Mouse (Mus musculus): ENCODE data around the gene Exoc6. TPM values are rescaled to one million over a fixed set of nuclear protein-coding genes. Genes with fewer than 3 reads are reported as not detected.

Exoc6 gene
- total RNA-seq, 4 experiments from 2014 or later: 18.7 to 26.7 (median 22.0) TPM

DNA sequence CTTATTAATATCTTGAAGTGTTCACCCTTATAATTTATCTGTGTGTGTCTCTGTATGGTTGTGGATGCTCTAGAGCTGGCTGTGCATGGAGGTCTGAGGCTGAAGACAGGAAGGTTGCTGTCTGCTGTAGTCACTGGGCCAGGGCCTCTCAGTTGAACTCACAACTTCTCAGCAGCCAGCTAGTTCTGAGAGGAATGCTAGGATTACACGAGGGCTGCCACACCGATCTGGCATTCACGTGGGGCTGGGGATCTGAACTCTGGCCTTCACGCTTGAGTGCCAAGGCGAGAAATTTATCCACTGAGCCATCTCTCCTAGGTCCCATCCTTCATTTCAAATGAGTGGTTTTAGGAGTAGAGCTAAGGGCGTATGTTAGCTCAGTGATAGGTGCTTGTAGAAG is 30.2 kb downstream of the Exoc6 start:
- DNase-seq: no peak

DNA sequence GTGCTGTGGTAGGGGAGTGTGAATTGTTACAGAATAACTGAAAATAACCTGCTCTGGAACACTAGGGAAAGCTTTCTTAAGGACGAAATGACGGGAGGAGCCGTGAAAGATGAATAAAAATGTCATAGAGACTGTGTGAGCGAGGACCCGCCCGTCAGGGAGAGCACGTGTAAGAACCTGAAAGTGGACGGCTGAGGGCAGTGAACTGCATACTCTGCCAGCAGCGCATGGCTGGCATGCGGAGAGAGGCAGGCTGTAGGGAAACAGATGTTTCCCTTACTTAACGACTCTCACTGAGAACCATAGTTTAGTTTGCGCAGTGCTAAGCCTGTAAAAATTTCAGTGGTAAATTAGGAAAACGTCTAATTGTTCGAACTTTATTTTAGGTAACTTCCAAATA is 35.0 kb downstream of the Exoc6 start:
- no peak for DNase-seq

DNA sequence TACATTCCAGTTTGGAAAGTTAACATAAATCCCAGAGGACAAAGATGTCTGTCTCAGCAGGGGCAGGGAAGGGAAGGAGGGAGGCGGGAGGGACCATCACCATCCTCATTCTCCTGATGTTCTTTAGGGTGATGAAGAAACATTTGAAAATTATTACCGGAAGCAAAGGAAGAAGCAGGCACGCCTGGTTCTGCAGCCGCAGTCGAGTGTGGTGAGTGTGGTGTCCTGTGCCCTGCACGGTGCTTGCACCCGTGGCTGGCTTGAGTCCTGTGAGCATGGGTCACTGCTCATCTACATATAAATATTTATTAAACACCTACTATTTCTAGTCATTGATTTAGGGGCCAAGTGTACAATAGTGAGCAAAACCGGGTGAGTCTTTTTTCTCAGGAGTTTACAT is 35.5 kb downstream of the Exoc6 start:
- no peak for DNase-seq

DNA sequence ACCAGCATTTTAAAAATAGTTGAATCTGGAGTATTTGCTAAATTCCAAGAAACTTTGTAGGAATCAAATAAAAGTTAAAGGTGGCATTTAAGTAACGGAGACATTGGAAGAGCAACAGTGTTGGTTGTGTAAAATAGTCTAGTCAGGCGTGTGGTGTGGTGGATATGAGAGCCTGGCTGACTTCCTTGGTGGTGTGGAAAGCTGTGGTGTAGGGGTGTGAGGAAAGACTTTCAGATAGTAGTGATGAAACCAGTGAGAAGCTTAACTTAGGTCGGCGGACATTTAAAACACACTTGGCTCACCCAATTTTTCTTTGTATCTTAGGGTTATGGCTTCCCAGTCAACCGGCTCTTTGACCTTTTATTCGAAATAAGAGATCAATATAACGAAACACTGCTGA is 40.3 kb downstream of the Exoc6 start:
- DNase-seq: no peak

- DNase-seq: no peak
Observed at GRCm38 (mm10) chr19:37601968-37602848, 52.0 kb downstream of the Exoc6 start.

GRCm38 (mm10) chr19:37609991-37610390 is 59.8 kb downstream of the Exoc6 start:
- DNase-seq: no peak

DNA sequence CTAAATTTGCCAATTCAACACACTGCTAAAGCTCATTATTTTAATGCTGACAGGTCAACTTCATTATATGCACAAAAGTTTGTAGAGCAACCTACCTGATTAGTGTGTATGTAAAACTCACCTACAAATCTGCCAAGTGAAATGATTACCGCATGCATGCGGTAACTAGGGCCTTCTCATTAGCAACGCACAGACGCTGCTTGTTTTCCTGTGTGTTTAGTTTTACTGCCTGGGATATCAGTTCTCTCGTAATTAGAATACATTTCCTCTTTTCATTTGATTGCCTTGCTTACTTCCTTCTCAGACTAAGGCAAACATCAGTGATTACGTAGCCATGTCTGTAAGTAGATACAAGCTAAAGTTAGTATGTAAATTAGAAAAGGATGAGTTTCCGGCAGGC is 62.7 kb downstream of the Exoc6 start:
- no peak for DNase-seq

- DNase-seq: no peak
Observed at GRCm38 (mm10) chr19:37615039-37615630, 64.9 kb downstream of the Exoc6 start.

DNA sequence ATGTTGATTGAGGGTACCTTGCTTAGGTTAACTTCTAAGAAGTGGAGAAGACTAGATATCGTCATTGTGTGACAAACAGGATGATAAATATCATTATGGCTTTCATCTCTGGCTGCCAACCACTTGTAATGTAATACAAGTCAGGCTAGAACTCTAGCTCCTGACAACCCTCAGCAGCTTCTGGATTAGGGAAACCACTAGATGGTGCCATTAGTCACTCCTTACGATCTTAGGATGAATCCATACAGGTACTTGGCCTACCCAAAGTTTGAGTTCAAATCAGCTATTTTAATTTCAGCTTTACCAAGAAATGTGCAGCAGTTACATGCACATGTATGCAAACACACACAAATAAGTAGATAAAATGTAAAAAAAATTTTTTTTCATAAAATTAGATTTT is 97.8 kb downstream of the Exoc6 start:
- DNase-seq: no peak

- DNase-seq: no peak
Observed at GRCm38 (mm10) chr19:37650526-37650925, 100.3 kb downstream of the Exoc6 start.

DNA sequence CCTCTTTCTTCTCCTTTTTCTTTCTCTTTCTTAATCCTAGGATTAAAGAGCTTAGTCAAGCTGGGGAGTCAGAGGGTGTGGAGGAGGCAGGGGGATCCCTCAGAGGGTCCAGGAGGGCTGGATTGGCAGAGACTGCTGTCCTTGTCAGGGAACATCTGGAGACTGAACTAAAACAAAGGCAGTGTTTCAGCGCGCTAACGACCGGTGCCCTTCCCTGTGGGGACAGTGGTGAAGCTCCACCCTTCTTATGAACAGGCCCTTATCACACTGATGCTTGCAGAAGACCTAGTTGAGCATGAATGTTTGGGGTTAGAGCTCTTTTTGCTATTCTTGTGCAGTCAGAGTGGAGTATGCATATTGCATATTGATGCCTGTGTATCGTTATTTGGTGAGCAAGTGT is 103.8 kb downstream of the Exoc6 start:
- DNase-seq: no peak

- DNase-seq: no peak
Observed at GRCm38 (mm10) chr19:37656441-37656840, 106.2 kb downstream of the Exoc6 start.

- no peak for DNase-seq
Observed at GRCm38 (mm10) chr19:37665256-37665655, 115.0 kb downstream of the Exoc6 start.

GRCm38 (mm10) chr19:37667855-37668594 is 117.8 kb downstream of the Exoc6 start:
- DNase-seq: no peak

GRCm38 (mm10) chr19:37668657-37669056 is 118.4 kb downstream of the Exoc6 start:
- no peak for DNase-seq

- no peak for DNase-seq
Observed at GRCm38 (mm10) chr19:37669486-37669885, 119.3 kb downstream of the Exoc6 start.

DNA sequence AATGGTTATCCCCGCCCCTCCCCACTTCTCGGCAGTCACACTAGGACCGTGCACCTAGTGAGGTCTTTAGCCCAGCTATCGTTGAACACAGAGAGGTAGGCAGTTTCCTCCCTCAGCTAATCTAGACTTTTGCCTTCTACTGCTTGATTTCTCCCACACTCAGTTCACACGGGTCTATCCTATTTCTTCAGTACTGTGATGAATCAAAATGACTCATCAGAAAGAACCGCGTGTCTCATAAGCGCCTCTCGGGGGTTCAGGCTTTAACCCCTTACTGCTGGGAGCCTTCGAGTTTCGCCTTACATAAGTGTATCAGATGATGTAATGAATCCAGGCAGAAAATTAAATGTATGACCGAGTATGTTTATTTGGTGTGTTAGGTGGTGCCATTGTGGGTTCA is 123.2 kb downstream of the Exoc6 start:
- DNase-seq: no peak

GRCm38 (mm10) chr19:37685281-37685680 is 135.1 kb downstream of the Exoc6 start, which contains the start of gene Cyp26c1:
Gene Cyp26c1, plus strand, starts transcription at chr19:37685581.
- DNase-seq: no peak

GRCm38 (mm10) chr19:37686347-37686746 is 136.1 kb downstream of the Exoc6 start:
- no peak for DNase-seq

DNA sequence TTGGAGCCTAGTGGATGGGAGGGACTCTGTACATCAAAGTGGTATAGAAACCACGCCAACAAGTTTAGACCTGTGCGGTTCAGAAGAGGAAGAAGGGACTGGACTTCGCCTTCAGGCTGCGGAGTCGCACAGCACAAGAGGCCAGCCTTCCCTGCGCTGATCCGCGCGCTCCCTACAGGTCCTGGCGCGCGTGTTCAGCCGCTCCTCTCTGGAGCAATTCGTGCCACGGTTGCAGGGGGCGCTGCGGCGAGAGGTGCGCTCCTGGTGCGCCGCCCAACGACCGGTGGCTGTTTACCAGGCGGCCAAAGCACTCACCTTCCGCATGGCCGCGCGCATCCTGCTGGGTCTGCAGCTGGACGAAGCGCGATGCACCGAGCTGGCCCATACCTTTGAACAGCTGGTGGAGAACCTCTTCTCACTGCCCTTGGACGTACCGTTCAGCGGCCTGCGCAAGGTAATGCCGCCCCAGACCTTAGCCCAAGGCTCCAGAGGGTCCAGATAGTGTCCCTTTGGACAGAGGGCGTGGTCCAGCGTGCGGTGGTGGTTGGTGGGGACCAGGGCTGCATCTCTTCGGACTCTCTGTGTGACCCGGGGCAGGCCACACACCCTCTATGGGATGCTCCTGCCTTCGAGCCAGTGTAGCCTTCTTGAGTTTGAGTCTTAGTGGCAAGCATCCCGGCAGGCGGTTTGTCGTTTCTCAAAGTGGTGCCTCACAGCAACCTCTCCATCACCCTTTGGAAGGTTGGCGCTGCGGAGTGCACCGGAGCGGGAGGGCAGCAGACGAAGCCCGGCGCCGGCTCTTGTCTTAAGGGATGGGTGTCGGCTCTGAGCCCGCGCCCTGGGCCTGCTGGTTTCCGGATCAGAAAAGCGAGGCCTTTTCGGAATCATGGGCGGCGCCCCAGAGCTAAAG is 137.0 kb downstream of the Exoc6 start:
- no peak for DNase-seq

DNA sequence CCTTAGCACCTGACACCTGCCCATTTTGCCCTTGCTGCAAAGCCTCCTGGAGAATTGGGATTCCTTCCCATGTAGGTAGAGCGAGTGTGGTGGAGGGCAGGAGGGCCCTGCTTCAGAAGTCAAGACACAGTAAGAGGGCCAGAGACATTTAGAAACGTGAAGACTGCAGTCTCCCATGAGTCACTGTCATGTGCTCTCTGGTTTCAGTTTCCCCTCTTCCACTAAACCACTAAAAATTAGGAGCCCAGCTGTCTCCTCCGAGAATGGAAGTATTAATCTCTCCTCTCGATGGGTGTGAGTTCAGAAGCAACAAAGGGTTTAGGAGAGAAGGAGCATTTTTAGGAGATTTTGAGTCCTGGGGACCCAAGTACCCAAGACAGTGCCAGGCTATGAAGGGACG is 139.3 kb downstream of the Exoc6 start:
- DNase-seq: no peak

DNA sequence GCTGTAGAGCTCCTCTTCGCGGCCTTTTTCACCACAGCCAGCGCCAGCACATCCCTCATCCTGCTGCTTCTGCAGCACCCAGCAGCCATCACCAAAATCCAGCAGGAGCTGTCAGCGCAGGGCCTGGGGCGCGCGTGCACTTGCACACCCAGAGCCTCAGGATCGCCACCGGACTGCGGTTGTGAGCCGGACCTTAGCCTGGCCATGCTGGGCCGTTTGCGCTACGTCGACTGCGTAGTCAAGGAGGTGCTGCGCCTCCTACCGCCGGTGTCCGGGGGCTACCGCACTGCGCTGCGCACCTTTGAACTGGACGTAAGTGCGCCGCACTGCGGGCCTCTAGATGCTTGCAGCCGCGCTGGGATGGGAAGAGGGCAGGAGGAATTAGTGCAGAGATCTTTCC is 140.5 kb downstream of the Exoc6 start:
- no peak for DNase-seq
